Mouse (Mus musculus) olfactory bulb, adult 2 months (tissue): ENCODE measurements around the gene Cstf2t.

Experiments used
- CTCF ChIP-seq: fragments of 200-500 bp; IDR thresholded peaks from 2 replicates; pipeline ENCODE4 v1.5.1; 2012; ENCODE audit warnings: low read depth, mild to moderate bottlenecking, low read length, moderate library complexity; ENCODE audit not compliant: insufficient read depth
- POLR2A ChIP-seq: fragments of 200-500 bp; IDR thresholded peaks from 2 replicates; pipeline ENCODE4 v1.6.1; 2012; ENCODE audit warnings: mild to moderate bottlenecking, low read depth, low read length, moderate library complexity; ENCODE audit not compliant: insufficient read depth

DNA sequence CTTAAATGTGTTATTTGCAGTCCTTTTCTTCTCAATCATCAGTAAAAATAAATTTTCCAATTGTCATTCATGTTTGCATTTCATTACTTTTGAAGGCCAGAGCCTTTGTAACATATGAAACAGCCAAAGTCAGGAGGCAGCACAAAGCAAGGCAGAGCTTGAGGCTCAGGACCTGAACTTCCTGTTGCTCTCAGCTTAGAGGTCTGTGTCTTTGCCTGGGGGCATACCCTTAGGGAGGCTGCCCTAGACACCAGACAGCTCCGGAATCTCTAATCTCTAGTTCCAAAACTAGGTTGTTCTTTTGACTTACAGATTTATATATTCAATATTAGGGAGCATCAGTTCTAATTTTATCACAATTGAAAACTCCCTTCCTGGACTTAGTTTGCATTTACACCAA, 17.9 kb upstream of the Cstf2t start:
- no peak for TF ChIP-seq CTCF
- TF ChIP-seq POLR2A = no peak
